Mouse (Mus musculus): Measurements from ENCODE around the gene Git2.

Gene Git2

DNA sequence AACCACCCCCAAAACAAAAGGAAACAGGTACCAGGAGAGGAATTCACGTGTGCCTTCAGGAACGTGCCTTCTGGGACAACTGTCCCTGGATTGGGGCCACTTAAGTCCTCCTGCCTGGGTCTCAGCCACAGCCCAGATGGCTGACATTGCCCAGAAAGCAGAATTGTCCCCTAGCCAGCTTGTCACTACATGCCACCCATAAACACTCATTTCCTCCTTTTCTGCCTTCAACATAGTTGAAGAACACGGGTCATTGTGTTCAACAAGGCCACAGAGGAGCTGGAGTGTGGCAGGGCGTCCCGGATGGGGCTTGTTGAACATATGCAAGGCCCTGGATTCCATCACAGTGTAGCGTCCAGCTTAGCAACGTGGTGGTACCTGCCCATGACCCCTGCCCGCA lies 93.6 kb downstream of the Git2 start:
- no peak for DNase-seq (ENCODE audit: low spot score)

DNA sequence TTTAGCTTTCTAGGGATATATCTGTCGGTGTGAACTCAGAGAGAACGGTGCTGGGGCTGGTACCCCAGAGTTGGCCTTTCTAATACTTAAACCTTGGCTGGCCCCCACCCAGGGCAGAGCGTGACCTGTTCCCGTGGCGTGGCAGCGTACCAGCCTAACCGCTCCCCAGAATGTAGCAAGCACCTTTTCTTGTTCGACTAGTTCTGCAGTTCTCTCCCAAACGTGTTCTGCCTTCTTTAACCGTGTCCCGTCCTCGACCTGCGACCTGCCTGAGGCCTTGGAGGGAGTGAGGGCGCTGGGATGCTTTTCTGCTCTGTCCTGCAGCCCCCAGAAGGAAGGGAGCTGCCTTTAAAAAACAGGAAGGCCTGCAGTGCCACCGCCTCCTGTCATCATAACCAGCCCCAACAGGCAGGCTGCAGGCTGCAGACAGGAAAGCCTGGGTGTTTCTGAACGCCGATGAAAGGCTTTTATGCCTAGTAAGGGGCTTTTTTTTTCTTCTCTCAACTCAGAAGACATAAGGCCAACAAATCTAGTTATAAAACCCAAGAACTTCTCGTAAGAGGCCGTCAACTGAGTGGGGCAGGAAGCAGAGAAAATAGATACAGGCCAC lies 94.5 kb downstream of the Git2 start:
- DNase-seq (ENCODE audit: low spot score) = no peak

DNA sequence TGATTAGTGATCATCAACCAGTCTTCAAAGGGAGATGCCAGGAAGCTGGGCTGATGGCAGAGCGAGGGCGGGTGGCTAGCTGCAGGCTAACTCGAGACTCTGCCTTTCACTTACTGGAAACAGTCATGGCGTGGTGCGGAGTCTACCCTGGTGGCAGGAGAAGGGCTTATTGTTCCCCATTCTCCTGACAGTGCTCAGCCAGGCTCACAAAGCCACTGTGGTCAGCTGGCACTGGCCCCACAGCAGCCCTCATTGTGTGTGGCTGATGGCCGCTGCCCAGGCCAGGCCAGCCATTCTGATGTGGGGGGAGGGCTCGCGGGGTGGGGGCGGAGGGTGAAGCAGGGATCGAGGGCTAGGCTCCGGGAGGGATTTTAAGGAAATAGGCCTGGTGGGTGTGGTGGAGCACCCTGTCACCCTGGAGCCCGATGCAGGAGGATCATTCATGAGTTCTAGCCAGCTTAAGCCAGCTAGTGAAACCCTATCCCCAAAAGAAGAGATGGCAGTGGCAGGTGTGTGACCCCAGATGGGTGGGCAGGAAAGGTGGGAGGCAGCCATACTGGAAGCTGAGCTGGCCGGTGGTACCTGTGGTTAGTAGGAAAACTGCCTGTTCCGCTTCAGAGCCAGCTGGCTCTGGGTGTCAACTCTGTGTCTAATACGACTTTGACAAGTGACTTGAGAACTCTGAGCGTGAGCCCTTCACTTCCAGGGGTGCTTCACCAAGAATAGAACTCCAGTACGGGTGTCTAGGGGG lies 95.3 kb downstream of the Git2 start:
- DNase-seq (ENCODE audit: low spot score) = no peak
